Mouse (Mus musculus) embryonic fibroblast, embryonic 13.5 days (primary cell): ENCODE measurements at regions not wholly inside any gene's neighbourhood (a gene's known extent, or its start where the extent isn't known, plus 50 kb on each side); places are given as distances from the start of the nearest gene placed in this dataset.

Experiments used
- CTCF ChIP-seq: IDR thresholded peaks from 2 replicates; pipeline ENCODE4 v1.5.1; 2011; ENCODE audit warnings: mild to moderate bottlenecking, control low read depth, low read length, moderate library complexity, borderline replicate concordance; ENCODE audit not compliant: insufficient read depth
- POLR2A ChIP-seq: IDR thresholded peaks from 2 replicates; pipeline ENCODE4 v1.6.1; 2011; ENCODE audit warnings: low read depth, mild to moderate bottlenecking, control low read depth, low read length, moderate library complexity

DNA sequence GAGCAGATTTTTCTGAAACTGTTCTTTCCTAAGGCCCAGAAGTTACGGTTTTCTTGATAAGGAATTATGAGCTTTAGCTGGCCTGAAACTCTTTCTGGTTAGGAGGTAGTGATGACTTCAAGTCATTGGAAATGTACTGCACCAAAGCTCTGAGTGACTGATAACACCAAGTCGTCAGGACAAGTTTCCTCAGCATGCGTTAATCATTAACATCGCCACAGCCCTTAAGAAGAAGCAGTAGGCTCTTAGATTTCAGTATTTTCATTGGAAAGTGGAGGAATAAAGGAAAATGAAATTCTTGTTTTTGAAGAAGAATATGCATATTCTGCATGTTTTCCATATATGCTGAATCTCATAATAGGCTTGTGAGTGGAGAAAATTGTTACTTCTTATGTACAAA lies 390.3 kb upstream of the Gm11114 start:
- no peak for TF ChIP-seq CTCF
- TF ChIP-seq POLR2A: no peak
